Mouse (Mus musculus) gastrocnemius, postnatal 10 days (tissue): ENCODE data around the gene Mrps18a. TPM values are rescaled to one million over a fixed set of nuclear protein-coding genes. Genes with fewer than 3 reads are reported as not detected.

Experiments used
- total RNA-seq, 2 experiments: library from RNA; stranded (reverse); gene quantifications; 2 replicates each; pipeline ENCODE4 v1.2.3; 2021

The Mrps18a gene
- total RNA-seq, 2 experiments from 2014 or later, result 62.6 to 63.8 TPM

Other genes starting within 250 kb of the Mrps18a start
- gene Vegfa, start 78.6 kb upstream of the Mrps18a start, total RNA-seq, result 100 to 1,000 TPM in 1 of 2 experiments, 10 to 100 TPM in 1; 73.8 to 125 TPM
- under 1 TPM; 0.49 to 0.84 TPM for gene Rsph9, start 33.2 kb downstream of the Mrps18a start, total RNA-seq
- 10 to 100 TPM; 14.0 to 14.7 TPM for gene Mad2l1bp, start 42.6 kb downstream of the Mrps18a start, total RNA-seq
- gene Gtpbp2, start 50.0 kb downstream of the Mrps18a start, total RNA-seq, result 10 to 100 TPM; 44.9 to 59.2 TPM
- gene Polh, start 91.7 kb downstream of the Mrps18a start, total RNA-seq, result 10 to 100 TPM; 13.7 to 14.9 TPM
- gene Xpo5, start 91.8 kb downstream of the Mrps18a start, total RNA-seq, result 10 to 100 TPM; 15.8 to 18.8 TPM
- gene Polr1c, start 137.1 kb downstream of the Mrps18a start, total RNA-seq, result 10 to 100 TPM; 18.5 to 21.8 TPM
- gene Yipf3, start 137.1 kb downstream of the Mrps18a start, total RNA-seq, result 10 to 100 TPM; 53.6 to 66.6 TPM
- gene Lrrc73, start 142.5 kb downstream of the Mrps18a start, total RNA-seq, result under 1 TPM; 0.54 to 0.79 TPM
- 10 to 100 TPM; 42.3 to 64.0 TPM for gene Tjap1, start 172.0 kb downstream of the Mrps18a start, total RNA-seq
- under 1 TPM; 0.35 to 0.79 TPM for gene Dlk2, start 186.4 kb downstream of the Mrps18a start, total RNA-seq
- 1 to 10 TPM; 3.5 to 4.2 TPM for gene Abcc10, start 217.4 kb downstream of the Mrps18a start, total RNA-seq